Mouse (Mus musculus) adrenal gland, postnatal 36 days (tissue): Measurements from ENCODE around the gene Dact2. TPM values are rescaled to one million over a fixed set of nuclear protein-coding genes. Genes with fewer than 3 reads are reported as not detected.

Experiments
- DNase-seq, 2 experiments: peaks; one replicate each; pipeline ENCODE4 v3.0.0; 2021; ENCODE audit warnings: mixed read lengths in 1 of 2
- total RNA-seq, 2 experiments: library from RNA; stranded (reverse); gene quantifications; 2 replicates each; pipeline ENCODE4 v1.2.3; 2021

Dact2 gene
- total RNA-seq, 2 experiments from 2014 or later: 1.0 to 1.4 TPM

GRCm38 (mm10) chr17:14174401-14174800 is 29.7 kb downstream of the Dact2 start:
- no peak for DNase-seq

- no peak for DNase-seq
Observed at GRCm38 (mm10) chr17:14173459-14173858, 30.6 kb downstream of the Dact2 start.

GRCm38 (mm10) chr17:14172731-14173130 is 31.4 kb downstream of the Dact2 start:
- no peak for DNase-seq

GRCm38 (mm10) chr17:14172184-14172583 is 31.9 kb downstream of the Dact2 start:
- DNase-seq: no peak

GRCm38 (mm10) chr17:14170961-14171479 is 33.1 kb downstream of the Dact2 start:
- no peak for DNase-seq

GRCm38 (mm10) chr17:14169431-14169830 is 34.7 kb downstream of the Dact2 start:
- no peak for DNase-seq

- peak in 1 of 2 experiments; percentile 17 for DNase-seq
Observed at GRCm38 (mm10) chr17:14167594-14167993, 36.5 kb downstream of the Dact2 start.

GRCm38 (mm10) chr17:14166746-14167432 is 37.2 kb downstream of the Dact2 start:
- DNase-seq: peak in 1 of 2 experiments; percentile 31

GRCm38 (mm10) chr17:14165934-14166610 is 38.0 kb downstream of the Dact2 start:
- no peak for DNase-seq

GRCm38 (mm10) chr17:14165332-14165876 is 38.7 kb downstream of the Dact2 start:
- DNase-seq: peak in 1 of 2 experiments; percentile 9

- DNase-seq: no peak
Observed at GRCm38 (mm10) chr17:14160846-14161245, 43.3 kb downstream of the Dact2 start.

- DNase-seq: no peak
Observed at GRCm38 (mm10) chr17:14157779-14158195, 46.3 kb downstream of the Dact2 start.

Other genes with a start within 250 kb of the Dact2 start
- not detected for gene Gm7356, start 200.6 kb downstream of the Dact2 start, total RNA-seq
- not detected for gene Gm7358, start 144.8 kb downstream of the Dact2 start, total RNA-seq
- gene Smoc2, start 75.2 kb upstream of the Dact2 start, total RNA-seq: 10 to 100 TPM; 30.7 to 34.9 TPM